Mouse (Mus musculus): ENCODE results near the gene Mlh1.

Mlh1 gene

DNA sequence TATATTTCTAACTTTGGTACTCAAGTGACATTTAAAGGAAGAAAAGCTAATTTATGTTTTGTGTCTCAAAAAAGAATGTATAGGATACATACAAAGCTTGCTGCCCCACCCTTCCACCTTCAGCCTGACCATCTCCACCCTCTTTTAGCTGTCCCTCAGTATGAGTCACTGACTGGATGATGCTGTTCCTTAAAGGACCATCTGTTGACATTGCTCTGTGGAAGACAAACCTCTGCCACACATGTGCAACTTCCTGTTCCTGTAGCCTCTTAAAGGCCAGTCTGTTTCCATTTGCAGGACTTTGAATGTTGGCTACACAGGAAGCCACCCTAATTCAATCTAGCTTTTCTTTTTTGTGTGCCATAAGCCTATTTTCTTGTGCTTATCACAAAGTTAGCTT lies 55.2 kb downstream of the Mlh1 start:
- no peak for DNase-seq (ENCODE audit: low spot score in 2 of 2)

GRCm38 (mm10) chr9:111213501-111213900 lies 58.1 kb downstream of the Mlh1 start:
- DNase-seq (ENCODE audit: low spot score in 2 of 2), result peak; percentile 16

GRCm38 (mm10) chr9:111211122-111212041 lies 60.2 kb downstream of the Mlh1 start:
- DNase-seq (ENCODE audit: low spot score in 2 of 2), result no peak

GRCm38 (mm10) chr9:111210412-111210811 lies 61.2 kb downstream of the Mlh1 start:
- DNase-seq (ENCODE audit: low spot score in 2 of 2), result no peak

GRCm38 (mm10) chr9:111209158-111209699 lies 62.4 kb downstream of the Mlh1 start:
- DNase-seq (ENCODE audit: low spot score in 2 of 2), result no peak

DNA sequence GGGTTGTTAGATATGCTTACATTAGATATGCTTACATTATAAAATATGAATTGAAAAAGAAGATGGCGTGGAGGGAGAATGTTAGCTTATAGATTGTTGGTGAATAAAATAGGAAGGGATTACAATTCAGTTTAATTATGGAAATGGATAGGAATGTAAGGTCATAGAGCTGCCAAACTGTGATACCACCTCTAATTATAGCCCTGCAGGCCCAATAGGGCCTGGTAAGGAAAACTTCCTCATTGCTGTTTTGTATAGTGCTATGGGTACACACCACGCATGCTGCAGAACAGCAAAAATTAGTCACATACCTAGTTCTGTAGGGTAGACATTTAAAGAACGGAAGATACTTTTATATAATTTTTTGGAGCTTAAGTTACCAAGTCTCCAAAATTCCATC lies 63.4 kb downstream of the Mlh1 start:
- no peak for DNase-seq (ENCODE audit: low spot score in 2 of 2)

GRCm38 (mm10) chr9:111207683-111208082 lies 63.9 kb downstream of the Mlh1 start:
- no peak for DNase-seq (ENCODE audit: low spot score in 2 of 2)

GRCm38 (mm10) chr9:111204601-111205375 lies 66.8 kb downstream of the Mlh1 start:
- no peak for DNase-seq (ENCODE audit: low spot score in 2 of 2)

DNA sequence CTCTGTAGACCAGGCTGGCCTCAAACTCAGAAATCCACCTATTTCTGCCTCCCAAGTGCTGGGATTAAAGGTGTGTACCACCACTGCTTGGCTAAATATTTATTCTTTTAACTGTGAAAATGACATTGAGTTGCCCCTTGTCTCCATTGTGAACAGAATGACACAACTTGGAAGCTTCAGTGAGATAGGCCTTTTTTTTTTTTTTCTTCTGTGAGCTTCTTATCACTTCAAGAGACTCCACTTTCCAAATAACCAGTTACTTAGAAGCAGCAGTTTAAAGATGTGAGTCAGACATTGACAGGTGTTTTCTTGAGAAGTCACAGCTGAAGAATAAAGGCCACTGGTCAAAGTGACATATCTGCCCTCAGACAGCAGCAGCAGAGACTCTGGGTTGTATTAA lies 71.4 kb downstream of the Mlh1 start:
- DNase-seq (ENCODE audit: low spot score in 2 of 2), result no peak

DNA sequence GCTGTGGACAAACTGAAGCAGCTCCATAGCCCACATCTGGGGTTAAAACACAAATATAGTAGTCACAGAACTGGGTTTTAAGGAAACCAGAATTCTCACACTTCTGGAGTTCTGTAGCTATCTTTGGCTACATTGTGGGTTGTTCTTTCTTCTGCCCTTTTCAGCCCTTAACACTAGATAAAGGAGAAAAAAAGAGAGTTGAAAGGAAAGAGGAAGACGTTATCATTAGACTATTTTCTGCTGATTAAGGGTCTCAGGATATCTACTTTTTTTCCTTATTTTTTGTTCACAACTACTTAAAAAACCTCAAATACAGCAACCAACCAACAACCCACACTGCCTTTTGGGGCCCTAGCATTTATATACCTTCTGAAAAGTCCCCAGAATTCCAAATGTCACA lies 73.3 kb downstream of the Mlh1 start:
- DNase-seq (ENCODE audit: low spot score in 2 of 2), result no peak

DNA sequence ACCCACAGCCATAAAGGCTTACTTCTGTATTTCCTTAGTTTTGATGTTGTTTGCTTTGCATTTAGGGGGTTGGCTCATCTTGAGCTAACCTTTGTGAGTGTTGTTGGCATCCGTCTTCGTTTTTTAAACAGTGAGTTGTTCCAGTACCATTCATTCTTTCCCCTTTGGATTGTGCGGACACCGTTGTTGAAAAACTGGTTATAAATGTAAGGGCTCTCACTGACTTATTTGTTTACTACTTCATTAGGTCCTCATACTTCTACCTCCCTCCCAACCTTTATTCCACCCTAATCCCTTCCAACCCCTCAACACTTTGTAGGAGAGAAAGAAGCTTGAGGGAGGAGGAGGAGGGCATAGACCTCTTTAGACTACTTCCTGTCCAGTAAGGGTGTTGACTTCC lies 73.9 kb downstream of the Mlh1 start:
- no peak for DNase-seq (ENCODE audit: low spot score in 2 of 2)

DNA sequence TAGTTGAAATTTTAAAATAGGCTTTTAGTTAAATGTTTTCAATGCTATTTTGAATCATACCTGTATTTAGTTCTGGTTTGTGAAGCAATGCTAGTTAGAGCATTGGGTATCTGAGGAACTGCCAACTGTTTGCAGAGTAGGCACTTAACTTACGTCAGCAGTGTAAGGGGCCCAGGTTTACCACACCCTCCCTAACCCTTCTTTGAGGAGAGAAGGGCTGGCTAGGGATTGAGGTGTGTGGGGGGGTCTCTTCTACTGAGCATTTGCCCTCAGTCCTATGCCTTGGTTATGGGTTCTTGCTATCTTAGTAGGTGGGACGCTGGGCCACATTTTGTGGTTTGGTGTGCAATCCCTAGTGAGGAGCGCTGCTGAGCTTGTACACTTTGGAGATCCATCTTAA lies 74.5 kb downstream of the Mlh1 start:
- DNase-seq (ENCODE audit: low spot score in 2 of 2), result no peak

GRCm38 (mm10) chr9:111193211-111193610 lies 78.4 kb downstream of the Mlh1 start:
- no peak for DNase-seq (ENCODE audit: low spot score in 2 of 2)

- no peak for DNase-seq (ENCODE audit: low spot score in 2 of 2)
Measured at GRCm38 (mm10) chr9:111188731-111189130, 82.9 kb downstream of the Mlh1 start.

- DNase-seq (ENCODE audit: low spot score in 2 of 2), result no peak
Measured at GRCm38 (mm10) chr9:111186861-111187260, 84.7 kb downstream of the Mlh1 start.

DNA sequence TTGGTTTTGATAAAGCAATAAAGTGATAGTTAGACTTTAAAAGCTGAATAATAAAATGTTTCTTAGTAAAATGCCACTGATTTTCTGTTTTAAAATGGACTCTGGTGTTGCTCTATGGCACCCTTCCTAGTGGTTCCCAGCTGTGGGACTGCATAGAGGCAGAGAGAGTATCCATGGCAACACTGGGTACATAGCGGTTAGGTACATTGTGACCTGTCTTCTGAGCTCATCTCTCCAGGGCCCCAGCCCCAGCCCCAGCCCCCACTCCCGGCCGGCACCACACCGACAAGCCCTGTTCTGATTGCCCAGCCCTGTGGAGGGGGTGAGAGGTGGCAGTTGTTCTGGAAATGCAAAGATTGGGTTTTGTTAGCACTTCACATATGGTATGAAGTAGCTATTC lies 86.7 kb downstream of the Mlh1 start:
- no peak for DNase-seq (ENCODE audit: low spot score in 2 of 2)

GRCm38 (mm10) chr9:111182176-111182575 lies 89.4 kb downstream of the Mlh1 start:
- DNase-seq (ENCODE audit: low spot score in 2 of 2), result no peak

GRCm38 (mm10) chr9:111178971-111179370 lies 92.6 kb downstream of the Mlh1 start:
- no peak for DNase-seq (ENCODE audit: low spot score in 2 of 2)

All from urinary bladder, adult 18-20 months (tissue).